ENCODE assay signal across 7 mouse cellular contexts in the genomic region with DNA sequence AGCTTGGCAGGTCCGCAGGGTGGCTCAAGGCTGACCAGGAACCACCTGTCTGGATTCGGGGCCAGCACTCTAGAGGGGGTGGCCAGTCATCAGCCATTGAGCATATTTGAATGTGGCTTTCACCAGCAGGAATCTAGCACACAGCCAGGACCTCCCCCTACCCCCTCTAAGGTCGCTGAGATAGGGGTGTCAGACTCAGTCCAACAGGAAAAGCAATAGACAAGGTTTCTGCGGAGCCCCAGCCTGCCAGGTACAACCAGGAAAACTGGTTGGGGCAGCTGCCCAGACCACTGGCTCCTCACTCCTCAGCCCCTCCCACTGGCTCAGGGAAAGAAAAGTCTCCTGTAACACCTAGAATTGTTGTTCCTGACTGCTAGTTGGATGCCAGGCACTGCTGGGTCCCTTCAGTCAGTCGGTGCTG. TPM values are rescaled to one million over a fixed set of nuclear protein-coding genes. Genes with fewer than 3 reads are reported as not detected.
A peak's percentile ranks its signal among the peaks of the same experiment; 100 is the strongest.
DNase-seq lines count a peak whose midpoint lies in the region; ATAC-seq and TF ChIP-seq lines count a peak whose summit lies in the region.

No protein-coding gene starts in this region.

- 23% methylated on average over 5 of the region's 5 CpGs for WGBS in embryonic facial prominence, embryonic 10.5 days
- WGBS in kidney, adult 2 months: 9% methylated on average over 5 of the region's 5 CpGs
- 6% methylated on average over 5 of the region's 5 CpGs for WGBS in lung, embryonic 16.5 days

- ATAC-seq in lung, embryonic 16.5 days (ENCODE audit: low read depth): peak; percentile 78

- H3K36me3 ChIP-seq in embryonic facial prominence, embryonic 10.5 days (replicated peaks): peaks cover 10% of the 10 kb centered on the region
- H3K36me3 ChIP-seq in kidney, adult 2 months (ENCODE audit: control insufficient read depth, insufficient read depth, low read length): no peaks in the 10 kb centered on the region
- H3K36me3 ChIP-seq in lung, embryonic 16.5 days (ENCODE audit: control insufficient read depth, insufficient read depth, low read length): no peaks in the 10 kb centered on the region

- H3K9ac ChIP-seq in lung, embryonic 16.5 days (ENCODE audit: low read length): peak overlapping the region; percentile 61

- H3K27ac ChIP-seq in bone marrow macrophage, adult 2 months (ENCODE audit: insufficient read depth, low read depth, low read length): no peak overlapping the region
- peak overlapping the region; percentile 44 for H3K27ac ChIP-seq in embryonic facial prominence, embryonic 10.5 days (replicated peaks)
- peak overlapping the region; percentile 70 for H3K27ac ChIP-seq in kidney, adult 2 months (ENCODE audit: insufficient read depth, low read depth, low read length)
- peak overlapping the region; percentile 94 for H3K27ac ChIP-seq in lung, embryonic 16.5 days (ENCODE audit: low read length)

- H3K4me2 ChIP-seq in lung, embryonic 16.5 days (ENCODE audit: low read depth, low read length): peak overlapping the region; percentile 77

- no peak for TF ChIP-seq CTCF in bone marrow macrophage, adult 2 months (IDR thresholded peaks at IDR 0.05; ENCODE audit: low read depth, low read length)
- TF ChIP-seq CTCF in kidney, adult 2 months (conservative IDR thresholded peaks at IDR 0.05; ENCODE audit: insufficient read depth, insufficient read length, low read depth, low read length): no peak

- DNase-seq in embryonic facial prominence, embryonic 10.5 days (ENCODE audit: low spot score): peak; percentile 67
- DNase-seq in kidney, adult 2 months: peak; percentile 82
- DNase-seq in ovary, postnatal 14 days (ENCODE audit: low spot score): no peak
- DNase-seq in spleen, adult 12 weeks (ENCODE audit: low spot score): no peak
- DNase-seq in yolk sac, embryonic 10.5 days (ENCODE audit: low spot score): no peak

- H3K4me1 ChIP-seq in bone marrow macrophage, adult 2 months (ENCODE audit: control insufficient read depth, insufficient read depth, low read length): peaks cover 5% of the 10 kb centered on the region; the same call in 1 of the 2 replicates
- peaks cover 47% of the 10 kb centered on the region for H3K4me1 ChIP-seq in embryonic facial prominence, embryonic 10.5 days
- peaks cover 19% of the 10 kb centered on the region for H3K4me1 ChIP-seq in kidney, adult 2 months (ENCODE audit: control insufficient read depth, insufficient read depth, low read length)
- H3K4me1 ChIP-seq in lung, embryonic 16.5 days (replicated peaks; ENCODE audit: control insufficient read depth, insufficient read depth, low read length): peaks cover 25% of the 10 kb centered on the region

- H3K9me3 ChIP-seq in embryonic facial prominence, embryonic 10.5 days: no peaks in the 10 kb centered on the region
- peaks cover 3% of the 10 kb centered on the region; the same call in 1 of the 2 replicates for H3K9me3 ChIP-seq in lung, embryonic 16.5 days (ENCODE audit: control insufficient read depth, low read length)

- H3K27me3 ChIP-seq in embryonic facial prominence, embryonic 10.5 days (replicated peaks; ENCODE audit: low read depth, poor library complexity, severe bottlenecking): peaks cover 6% of the 10 kb centered on the region; the same call in 1 of the 2 replicates
- no peaks in the 10 kb centered on the region for H3K27me3 ChIP-seq in kidney, adult 2 months (replicated peaks; ENCODE audit: control insufficient read depth, insufficient read depth, low read length)
- no peaks in the 10 kb centered on the region for H3K27me3 ChIP-seq in lung, embryonic 16.5 days (ENCODE audit: control insufficient read depth, insufficient read depth, low read depth, low read length)

- TF ChIP-seq POLR2A in bone marrow macrophage, adult 2 months (IDR thresholded peaks at IDR 0.05; ENCODE audit: borderline replicate concordance, low read depth, low read length): no peak
- no peak for TF ChIP-seq POLR2A in kidney, adult 2 months (IDR thresholded peaks at IDR 0.05; ENCODE audit: low read depth, low read length)

- H3K4me3 ChIP-seq in bone marrow macrophage, adult 2 months (ENCODE audit: insufficient read depth, low read length): peak overlapping the region; percentile 43; the same call in 1 of the 2 replicates
- peak overlapping the region; percentile 46 for H3K4me3 ChIP-seq in embryonic facial prominence, embryonic 10.5 days
- 0 out of 2 replicates have a peak overlapping the region, but pooled peaks have one; percentile 24 for H3K4me3 ChIP-seq in kidney, adult 2 months (ENCODE audit: insufficient read depth, low read depth, low read length)
- peak overlapping the region; percentile 52 for H3K4me3 ChIP-seq in lung, embryonic 16.5 days (ENCODE audit: low read length)

RNA-seq across cellular contexts. Expression of a gene that starts 10.7 kb away (rescaled TPM):
- polyA plus RNA-seq in bone marrow macrophage, adult 2 months (2012; ENCODE audit: insufficient read depth, insufficient read length, missing spikeins): 2.0 and 2.4 TPM in 2 replicates
- 2.8 and 3.4 TPM in 2 replicates for polyA plus RNA-seq in embryonic facial prominence, embryonic 10.5 days (2016; fragmentation: Nextera tagmentation; extraction: Ambion mirVana)
- polyA plus RNA-seq in kidney, adult 2 months (2012; rRNA removed): 9.9 and 16.1 TPM in 2 replicates
- polyA plus RNA-seq in lung, embryonic 16.5 days (2015; fragmentation: Nextera tagmentation; extraction: Ambion mirVana): 1.1 and 1.5 TPM in 2 replicates

RNA-seq across cellular contexts. Expression of a gene that starts 47.5 kb away (rescaled TPM):
- 110 TPM in 2 replicates for polyA plus RNA-seq in bone marrow macrophage, adult 2 months (2012; ENCODE audit: insufficient read depth, insufficient read length, missing spikeins)
- polyA plus RNA-seq in embryonic facial prominence, embryonic 10.5 days (2016; fragmentation: Nextera tagmentation; extraction: Ambion mirVana): 161 and 162 TPM in 2 replicates
- polyA plus RNA-seq in kidney, adult 2 months (2012; rRNA removed): 132 and 176 TPM in 2 replicates
- polyA plus RNA-seq in lung, embryonic 16.5 days (2015; fragmentation: Nextera tagmentation; extraction: Ambion mirVana): 163 TPM in 2 replicates

RNA-seq across cellular contexts. Expression of a gene that starts 47.7 kb away (rescaled TPM):
- 66.4 and 67.4 TPM in 2 replicates for polyA plus RNA-seq in bone marrow macrophage, adult 2 months (2012; ENCODE audit: insufficient read depth, insufficient read length, missing spikeins)
- polyA plus RNA-seq in embryonic facial prominence, embryonic 10.5 days (2016; fragmentation: Nextera tagmentation; extraction: Ambion mirVana): 19.9 and 20.3 TPM in 2 replicates
- polyA plus RNA-seq in kidney, adult 2 months (2012; rRNA removed): 214 and 254 TPM in 2 replicates
- polyA plus RNA-seq in lung, embryonic 16.5 days (2015; fragmentation: Nextera tagmentation; extraction: Ambion mirVana): 39.3 and 42.4 TPM in 2 replicates

Comparison
In these comparisons a context has a peak if more than half of its experiments do, and no peak if none do; other contexts are left out.
1. DNase-seq: peak in embryonic facial prominence, embryonic 10.5 days (single experiment) and kidney, adult 2 months (single experiment); none in ovary, postnatal 14 days (single experiment), spleen, adult 12 weeks (single experiment) and yolk sac, embryonic 10.5 days (single experiment).
2. Peak in every context shown above with its lines, with median percentiles within 50 percentile points of each other: H3K4me3 ChIP-seq.